Mouse (Mus musculus): ENCODE results near the gene Prph2.

- no peak for TF ChIP-seq POLR2A (IDR thresholded peaks at IDR 0.05; ENCODE audit: control insufficient read depth, extremely low read depth, insufficient read depth, low read length, poor library complexity)
- no peak for TF ChIP-seq CTCF (IDR thresholded peaks at IDR 0.05; ENCODE audit: borderline replicate concordance, control insufficient read depth, extremely low read depth, insufficient read depth, low read length, poor library complexity)
Observed at GRCm38 (mm10) chr17:46864566-46865195, 45.6 kb upstream of the Prph2 start.

Data from thymus, adult 2 months (tissue).